Mouse (Mus musculus) CH12.LX (cell line): ENCODE measurements around the gene Malrd1. TPM values are rescaled to one million over a fixed set of nuclear protein-coding genes. Genes with fewer than 3 reads are reported as not detected.

Experiments
- DNase-seq: peaks from one replicate; pipeline ENCODE4 v3.0.0-alpha.2; 2013; ENCODE audit errors: extremely low read depth
- H3K27ac ChIP-seq: 2 replicates; pipeline ENCODE4 v1.5.1; 2012; ENCODE audit warnings: low read depth, mild to moderate bottlenecking, control low read depth, moderate library complexity; ENCODE audit not compliant: insufficient read depth
- H3K27me3 ChIP-seq: replicated peaks from 2 replicates; pipeline ENCODE3; 2012; ENCODE audit warnings: inconsistent platforms
- H3K36me3 ChIP-seq, 2 experiments: replicated peaks in 1 of 2; 2 replicates each; pipeline versions ENCODE3 to v1.6.1; 2012; ENCODE audit warnings: inconsistent platforms in 1 of 2, low read length in 1 of 2, mild to moderate bottlenecking in 1 of 2, mixed read lengths in 1 of 2, moderate library complexity in 1 of 2; ENCODE audit not compliant: control insufficient read depth in 1 of 2, insufficient read depth in 1 of 2
- H3K4me1 ChIP-seq, 2 experiments: 2 replicates each; pipeline ENCODE4 v1.6.1; 2012; ENCODE audit warnings: inconsistent platforms in 1 of 2, moderate library complexity in 1 of 2; ENCODE audit not compliant: insufficient read depth in 2 of 2, control insufficient read depth in 1 of 2
- H3K4me2 ChIP-seq: 2 replicates; pipeline ENCODE4 v1.6.1; 2012; ENCODE audit warnings: low read depth, mild to moderate bottlenecking, control low read depth; ENCODE audit not compliant: poor library complexity, insufficient read depth, severe bottlenecking
- H3K4me3 ChIP-seq, 3 experiments: fragments of 150-350 bp in 1 of 3; sonication (generic) in 1 of 3; replicated peaks in 1 of 3; 2 replicates each; pipeline versions ENCODE3 to v1.5.1; 2011 to 2012; ENCODE audit warnings: low read depth in 2 of 3, low read length in 2 of 3, mild to moderate bottlenecking in 2 of 3, moderate library complexity in 2 of 3, control low read depth in 1 of 3, improper control_type of control experiment in 1 of 3, inconsistent platforms in 1 of 3, mixed read lengths in 1 of 3; ENCODE audit not compliant: poor library complexity in 1 of 3
- H3K79me2 ChIP-seq: replicated peaks from 2 replicates; pipeline ENCODE4 v1.6.1; 2012; ENCODE audit warnings: mild to moderate bottlenecking, moderate library complexity; ENCODE audit not compliant: control insufficient read depth, poor library complexity, insufficient read depth, severe bottlenecking; ENCODE audit errors: extremely low read depth
- H3K9ac ChIP-seq: 2 replicates; pipeline ENCODE4 v1.6.1; 2012; ENCODE audit warnings: low read depth, mild to moderate bottlenecking, control low read depth, moderate library complexity; ENCODE audit not compliant: insufficient read depth
- H3K9me3 ChIP-seq: replicated peaks from 2 replicates; pipeline ENCODE3; 2012; ENCODE audit warnings: low read length, inconsistent platforms, mixed read lengths
- BHLHE40 ChIP-seq: IDR thresholded peaks from 2 replicates; pipeline ENCODE4 v1.6.1; 2011; ENCODE audit warnings: mild to moderate bottlenecking, low read depth, low read length, improper control_type of control experiment
- CHD1 ChIP-seq: IDR thresholded peaks from 2 replicates; pipeline ENCODE4 v1.6.1; 2012; ENCODE audit warnings: low read depth, low read length, improper control_type of control experiment, inconsistent platforms
- CHD2 ChIP-seq: IDR thresholded peaks from 2 replicates; pipeline ENCODE4 v1.6.1; 2011; ENCODE audit warnings: low read length, improper control_type of control experiment
- CTCF ChIP-seq, 2 experiments: IDR thresholded peaks in 1 of 2; conservative IDR thresholded peaks in 1 of 2; 2 replicates each; pipeline ENCODE4 v1.5.1; 2011 to 2012; ENCODE audit warnings: low read depth in 2 of 2, low read length in 2 of 2, improper control_type of control experiment in 1 of 2, inconsistent platforms in 1 of 2, mild to moderate bottlenecking in 1 of 2, moderate library complexity in 1 of 2
- E2F4 ChIP-seq: IDR thresholded peaks from 2 replicates; pipeline ENCODE4 v1.6.1; 2011; ENCODE audit warnings: low read depth, low read length, improper control_type of control experiment; ENCODE audit not compliant: insufficient replicate concordance
- EP300 ChIP-seq: IDR thresholded peaks from 2 replicates; pipeline ENCODE4 v1.6.1; 2011; ENCODE audit warnings: low read length, improper control_type of control experiment
- GABPA ChIP-seq: IDR thresholded peaks from 2 replicates; pipeline ENCODE4 v1.6.1; 2012; ENCODE audit warnings: low read depth, low read length, improper control_type of control experiment, inconsistent platforms; ENCODE audit not compliant: insufficient replicate concordance
- IRF4 ChIP-seq: IDR thresholded peaks from 2 replicates; pipeline ENCODE4 v1.6.1; 2014; ENCODE audit warnings: low read depth, mild to moderate bottlenecking, inconsistent platforms, low read length, improper control_type of control experiment
- MAX ChIP-seq: IDR thresholded peaks from 2 replicates; pipeline ENCODE4 v1.6.1; 2011; ENCODE audit warnings: low read length, improper control_type of control experiment
- MAZ ChIP-seq: IDR thresholded peaks from 2 replicates; pipeline ENCODE4 v1.6.1; 2012; ENCODE audit warnings: low read depth, mild to moderate bottlenecking, inconsistent platforms, low read length, improper control_type of control experiment, moderate library complexity
- MEF2A ChIP-seq: IDR thresholded peaks from 2 replicates; pipeline ENCODE4 v1.6.1; 2014; ENCODE audit warnings: low read depth, mild to moderate bottlenecking, inconsistent platforms, low read length, improper control_type of control experiment, borderline replicate concordance
- MXI1 ChIP-seq: IDR thresholded peaks from 2 replicates; pipeline ENCODE4 v1.6.1; 2011; ENCODE audit warnings: mild to moderate bottlenecking, low read depth, low read length, improper control_type of control experiment
- MYC ChIP-seq: IDR thresholded peaks from 2 replicates; pipeline ENCODE4 v1.6.1; 2011; ENCODE audit warnings: low read depth, mild to moderate bottlenecking, improper control_type of control experiment, low read length
- NRF1 ChIP-seq: IDR thresholded peaks from 2 replicates; pipeline ENCODE4 v1.6.1; 2014; ENCODE audit warnings: low read depth, mild to moderate bottlenecking, inconsistent platforms, low read length, improper control_type of control experiment, moderate library complexity
- PAX5 ChIP-seq: IDR thresholded peaks from 2 replicates; pipeline ENCODE4 v1.6.1; 2012; ENCODE audit warnings: low read length, inconsistent platforms, mixed read lengths
- POLR2A ChIP-seq: IDR thresholded peaks from 2 replicates; pipeline ENCODE4 v1.6.1; 2011; ENCODE audit warnings: low read depth, mild to moderate bottlenecking, improper control_type of control experiment, low read length
- POLR2AphosphoS2 ChIP-seq: IDR thresholded peaks from 2 replicates; pipeline ENCODE4 v1.6.1; 2011; ENCODE audit warnings: low read depth, low read length, improper control_type of control experiment
- SIN3A ChIP-seq: IDR thresholded peaks from 2 replicates; pipeline ENCODE4 v1.6.1; 2012; ENCODE audit warnings: low read length, improper control_type of control experiment, inconsistent platforms
- SMC3 ChIP-seq: IDR thresholded peaks from 2 replicates; pipeline ENCODE4 v1.6.1; 2011; ENCODE audit warnings: low read depth, low read length, improper control_type of control experiment
- UBTF ChIP-seq: IDR thresholded peaks from 2 replicates; pipeline ENCODE4 v1.6.1; 2012; ENCODE audit warnings: low read depth, mild to moderate bottlenecking, inconsistent platforms, low read length, improper control_type of control experiment, moderate library complexity
- USF2 ChIP-seq: conservative IDR thresholded peaks from 2 replicates; pipeline ENCODE4 v1.6.1; 2011; ENCODE audit warnings: low read depth, low read length, improper control_type of control experiment
- ZC3H11A ChIP-seq: IDR thresholded peaks from 2 replicates; pipeline ENCODE4 v1.6.1; 2012; ENCODE audit warnings: low read depth, mild to moderate bottlenecking, inconsistent platforms, low read length, improper control_type of control experiment
- ZKSCAN1 ChIP-seq: IDR thresholded peaks from 2 replicates; pipeline ENCODE4 v1.6.1; 2012; ENCODE audit warnings: low read depth, inconsistent platforms, low read length, improper control_type of control experiment, borderline replicate concordance
- ZNF384 ChIP-seq: IDR thresholded peaks from 2 replicates; pipeline ENCODE4 v1.6.1; 2012; ENCODE audit warnings: low read depth, low read length, improper control_type of control experiment, inconsistent platforms
- dilution Hi-C: fragments of 300-500 bp; cut with MboI; formaldehyde crosslinking; loops from 2 replicates; pipeline ENCODE4 v1.14.3; 2020; ENCODE audit warnings: low sequenced_read_pairs; ENCODE audit not compliant: extremely low pct_unique_long_range_greater_than_20kb, extremely low pct_ligation_motif_present
- in situ Hi-C: fragments of 300-500 bp; cut with MboI; formaldehyde crosslinking; loops from 3 replicates; pipeline ENCODE4 v1.14.3; 2019; ENCODE audit warnings: low sequenced_read_pairs, low pct_ligation_motif_present, low pct_unique_long_range_greater_than_20kb, mixed read lengths
- polyA plus RNA-seq: library from polyadenylated mRNA; unstranded; fragments of >175 nt; gene quantifications from 2 replicates; pipeline ENCODE4 v1.2.1, GENCODE M21; 2012; ENCODE audit warnings: low read depth; ENCODE audit not compliant: insufficient read length
- total RNA-seq, 2 experiments: library from RNA; depleted of rRNA; stranded (reverse); fragments of 300-350 nt in 1 of 2; fragments of >200 nt in 1 of 2; gene quantifications; 2 replicates each; pipeline ENCODE4 v1.2.3; 2012 to 2014

The Malrd1 gene
- total and polyA plus RNA-seq, 3 experiments: not detected

DNA sequence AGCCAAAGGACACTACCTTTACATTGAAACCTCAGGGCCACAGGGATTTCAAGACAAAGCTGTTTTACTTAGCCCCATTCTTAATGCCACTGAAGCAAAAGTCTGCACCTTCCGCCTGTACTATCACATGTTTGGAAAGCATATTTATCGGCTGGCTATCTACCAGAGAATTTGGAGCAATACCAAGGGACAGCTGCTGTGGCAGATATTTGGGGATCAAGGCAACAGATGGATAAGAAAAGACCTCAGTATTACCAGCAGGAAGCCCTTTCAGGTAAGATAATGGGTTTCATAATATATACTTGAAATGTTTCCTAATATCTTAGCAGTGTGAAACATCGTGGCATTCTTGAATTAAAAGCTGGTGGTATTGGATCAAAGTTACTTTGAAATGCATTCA lies 176.7 kb downstream of the Malrd1 start:
- no peak overlapping the region for H3K4me3 ChIP-seq
- H3K4me1 ChIP-seq: no peaks in the 10 kb centered on the region
- no peak overlapping the region for H3K27ac ChIP-seq
- H3K27me3 ChIP-seq: no peaks in the 10 kb centered on the region
- no peaks in the 10 kb centered on the region for H3K36me3 ChIP-seq
- in situ Hi-C loops: no loop called here
- H3K4me2 ChIP-seq: no peak overlapping the region
- dilution Hi-C loops: no loop called here
- no peak for DNase-seq
- H3K9me3 ChIP-seq: no peaks in the 10 kb centered on the region
- H3K79me2 ChIP-seq: no peaks in the 10 kb centered on the region
- TF ChIP-seq ZC3H11A: no peak
- no peak for TF ChIP-seq CTCF (conservative IDR thresholded peaks at IDR 0.05 in 1 of 2, IDR thresholded peaks at IDR 0.05 in 1 of 2; ENCODE audit: low read depth in 2 of 2, low read length in 2 of 2)
- TF ChIP-seq ZNF384: no peak
- TF ChIP-seq CHD2: no peak
- TF ChIP-seq EP300: no peak
- TF ChIP-seq SMC3: no peak
- TF ChIP-seq POLR2A: no peak
- no peak for TF ChIP-seq UBTF
- no peak for TF ChIP-seq MYC
- TF ChIP-seq POLR2AphosphoS2: no peak
- no peak for TF ChIP-seq E2F4
- TF ChIP-seq MEF2A: no peak
- no peak for TF ChIP-seq MAZ
- no peak for TF ChIP-seq SIN3A
- no peak for TF ChIP-seq GABPA
- TF ChIP-seq MAX: no peak
- TF ChIP-seq ZKSCAN1: no peak
- TF ChIP-seq NRF1: no peak
- TF ChIP-seq, all 38 proteins: peak for 0
- no peak overlapping the region for H3K9ac ChIP-seq

DNA sequence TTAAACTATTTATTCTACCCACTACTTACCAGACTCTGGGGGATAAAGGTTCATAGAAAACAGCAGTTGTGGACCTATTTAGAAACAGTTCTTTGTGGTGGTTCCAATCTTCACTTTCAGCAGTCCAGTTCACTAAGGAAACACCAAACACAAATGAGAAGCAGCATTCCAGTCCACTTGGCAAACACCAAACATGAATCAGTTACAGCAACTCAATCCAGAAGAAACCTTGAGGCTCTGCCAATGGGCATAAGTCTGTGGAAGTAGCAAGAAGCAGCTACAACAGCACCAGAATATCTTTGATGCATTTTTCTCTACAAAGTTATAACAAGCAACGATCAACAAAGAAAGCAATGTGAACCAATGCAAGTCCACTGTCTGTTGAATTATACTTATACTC lies 214.7 kb downstream of the Malrd1 start:
- Histone ChIP-seq H3K9ac (no peak overlapping the region), H3K79me2 (no peaks in the 10 kb centered on the region), H3K27me3 (no peaks in the 10 kb centered on the region), H3K4me3 (no peak overlapping the region), H3K4me1 (no peaks in the 10 kb centered on the region), H3K36me3 (no peaks in the 10 kb centered on the region), H3K27ac (no peak overlapping the region), H3K4me2 (no peak overlapping the region), H3K9me3 (peaks cover 3% of the 10 kb centered on the region)
- dilution Hi-C loops (no loop called here), in situ Hi-C loops (no loop called here)
- no peak for DNase-seq
- TF ChIP-seq NRF1 (no peak), IRF4 (no peak), USF2 (no peak), MXI1 (no peak), CTCF (conservative IDR thresholded peaks at IDR 0.05 in 1 of 2, IDR thresholded peaks at IDR 0.05 in 1 of 2; ENCODE audit: low read depth in 2 of 2, low read length in 2 of 2) (no peak), SMC3 (no peak), MAX (no peak), BHLHE40 (no peak), PAX5 (no peak), CHD1 (no peak)
